Mouse (Mus musculus) spleen, adult 12 weeks (tissue): ENCODE measurements around the gene Ptgs1.

Experiments used
- DNase-seq: peaks from one replicate; pipeline ENCODE4 v3.0.0; 2022; ENCODE audit warnings: low spot score

The Ptgs1 gene

GRCm38 (mm10) chr2:36251156-36251555, 20.9 kb downstream of the Ptgs1 start:
- DNase-seq: no peak

- no peak for DNase-seq
Observed at GRCm38 (mm10) chr2:36252505-36252904, 22.3 kb downstream of the Ptgs1 start.

DNA sequence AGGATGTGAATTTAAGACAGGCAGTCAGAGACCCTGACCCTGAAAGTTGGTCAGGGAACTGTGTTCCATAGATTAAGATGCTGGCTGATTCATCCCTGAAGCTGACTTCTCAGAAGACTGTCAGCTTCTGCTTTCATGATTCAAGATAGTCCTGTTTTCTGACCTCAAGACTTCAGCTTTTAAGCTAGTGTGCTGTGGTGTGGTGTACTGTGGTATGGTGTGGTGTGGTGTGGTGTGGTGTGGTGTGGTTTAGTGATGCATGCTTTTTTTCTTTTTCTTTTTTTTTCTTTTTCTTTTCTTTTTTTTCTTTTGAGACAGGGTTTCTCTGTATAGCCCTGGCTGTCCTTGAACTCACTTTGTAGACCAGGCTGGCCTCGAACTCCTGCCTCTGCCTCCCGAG, 24.2 kb downstream of the Ptgs1 start:
- DNase-seq: no peak

GRCm38 (mm10) chr2:36256931-36257330, 26.7 kb downstream of the Ptgs1 start:
- DNase-seq: no peak

- no peak for DNase-seq
Observed at GRCm38 (mm10) chr2:36259382-36259781, 29.2 kb downstream of the Ptgs1 start.

DNA sequence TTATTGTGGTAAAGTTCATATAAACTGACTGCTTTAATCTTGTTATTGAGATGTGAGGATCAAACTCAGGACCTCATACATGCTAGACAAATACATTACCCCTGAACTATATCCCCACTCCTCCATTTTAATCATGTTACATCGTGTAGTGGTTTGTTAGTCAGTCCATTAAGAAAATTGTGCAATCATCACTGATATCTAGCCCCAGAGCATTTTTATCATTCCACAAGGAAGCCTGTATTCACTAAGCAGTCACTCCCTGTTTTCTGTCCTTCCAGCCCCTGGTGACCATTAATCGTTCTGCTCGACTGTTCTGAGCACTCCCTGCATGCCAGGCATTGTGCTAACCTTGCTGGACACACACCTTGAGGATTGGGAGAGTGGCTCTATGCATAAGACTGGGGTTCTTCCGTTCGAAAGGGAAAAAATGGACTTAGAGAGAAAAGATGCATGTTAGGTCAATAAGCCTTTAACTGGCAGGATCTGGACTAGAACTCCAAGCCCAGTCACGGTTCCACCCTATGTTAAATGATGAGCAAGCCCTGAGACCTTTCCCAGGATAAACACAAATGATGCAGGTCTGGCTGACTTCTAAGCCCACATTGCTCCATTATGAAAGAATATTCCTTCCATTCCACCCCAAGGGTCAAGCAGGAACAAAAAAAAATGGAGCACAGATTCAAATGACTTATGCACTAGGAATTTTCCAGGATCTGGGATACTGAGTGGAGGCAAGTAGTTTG, 29.7 kb downstream of the Ptgs1 start:
- DNase-seq: no peak

DNA sequence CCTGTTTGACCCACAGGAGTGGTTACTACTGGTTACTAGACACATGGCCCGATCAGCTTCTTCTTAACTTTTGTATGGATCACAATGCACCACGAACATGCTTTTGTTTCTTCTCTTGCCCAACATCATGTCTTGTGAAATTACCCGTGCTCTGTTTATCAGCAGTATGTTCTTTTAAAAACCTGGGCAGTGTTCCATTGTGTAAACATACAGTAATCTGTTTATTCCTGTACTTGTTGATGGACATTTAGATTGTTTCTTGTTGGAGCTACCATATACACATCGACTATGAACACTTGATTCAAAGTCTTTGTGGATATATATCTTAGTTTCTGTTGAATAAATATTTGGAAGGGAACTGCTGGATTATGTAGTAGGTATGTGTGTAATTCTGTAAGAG, 31.8 kb downstream of the Ptgs1 start:
- DNase-seq: no peak

DNA sequence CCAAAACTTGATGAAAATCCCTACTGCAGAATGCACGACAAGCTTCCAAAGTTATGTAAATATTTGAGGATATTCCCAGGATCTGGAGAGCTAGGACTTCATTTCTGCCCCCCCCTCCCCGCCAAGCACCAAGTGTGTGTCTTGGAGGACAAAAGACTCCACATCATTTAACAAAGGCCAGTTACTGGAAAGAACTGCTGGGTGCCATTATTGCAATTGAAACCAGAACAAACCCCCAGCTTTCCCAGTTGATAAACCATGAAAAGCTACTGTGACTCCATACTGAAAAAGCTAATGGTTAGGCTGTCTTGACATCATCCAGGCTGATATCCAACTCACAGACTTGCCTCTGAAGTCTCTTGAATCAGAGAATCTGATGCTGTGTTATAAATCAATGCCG, 39.2 kb downstream of the Ptgs1 start:
- DNase-seq: no peak

DNA sequence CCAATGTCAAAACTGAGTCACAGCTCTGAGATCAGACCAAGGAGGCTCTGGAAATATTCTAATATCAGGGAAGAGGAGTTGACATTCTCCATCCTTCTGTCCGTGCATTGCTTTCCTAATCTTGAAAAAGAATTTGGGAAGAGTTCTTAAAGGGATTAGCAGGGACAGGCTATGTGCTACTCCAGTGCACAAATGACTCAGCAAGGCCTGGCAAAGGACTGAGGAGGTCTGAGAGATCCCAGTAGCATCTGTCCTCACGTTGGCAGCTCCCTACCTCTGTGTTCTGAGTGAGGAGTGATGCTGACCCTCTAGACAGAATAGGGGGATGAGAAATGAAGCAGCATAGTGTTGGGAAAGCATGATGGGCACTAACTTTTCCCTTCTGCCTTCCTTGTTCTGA, 40.0 kb downstream of the Ptgs1 start:
- no peak for DNase-seq

DNA sequence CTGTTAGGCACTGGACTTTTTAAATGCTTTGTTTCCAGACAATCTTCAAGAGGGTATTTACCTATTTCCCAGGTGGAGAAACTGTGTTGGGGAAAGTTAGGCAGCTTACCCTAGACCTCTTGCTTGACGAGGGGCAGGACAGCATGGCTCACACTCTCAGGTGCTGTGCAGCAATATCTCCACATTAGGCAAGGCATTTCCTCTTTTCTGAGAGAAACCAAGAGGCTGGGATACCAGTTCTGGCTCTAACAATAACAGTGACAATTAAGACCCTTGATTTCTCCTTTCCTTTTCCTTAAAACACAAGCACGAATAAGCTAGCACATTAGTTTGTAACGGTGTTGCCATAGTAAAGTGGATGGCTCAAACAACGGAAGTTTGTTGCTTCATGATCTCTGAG, 40.9 kb downstream of the Ptgs1 start:
- no peak for DNase-seq

DNA sequence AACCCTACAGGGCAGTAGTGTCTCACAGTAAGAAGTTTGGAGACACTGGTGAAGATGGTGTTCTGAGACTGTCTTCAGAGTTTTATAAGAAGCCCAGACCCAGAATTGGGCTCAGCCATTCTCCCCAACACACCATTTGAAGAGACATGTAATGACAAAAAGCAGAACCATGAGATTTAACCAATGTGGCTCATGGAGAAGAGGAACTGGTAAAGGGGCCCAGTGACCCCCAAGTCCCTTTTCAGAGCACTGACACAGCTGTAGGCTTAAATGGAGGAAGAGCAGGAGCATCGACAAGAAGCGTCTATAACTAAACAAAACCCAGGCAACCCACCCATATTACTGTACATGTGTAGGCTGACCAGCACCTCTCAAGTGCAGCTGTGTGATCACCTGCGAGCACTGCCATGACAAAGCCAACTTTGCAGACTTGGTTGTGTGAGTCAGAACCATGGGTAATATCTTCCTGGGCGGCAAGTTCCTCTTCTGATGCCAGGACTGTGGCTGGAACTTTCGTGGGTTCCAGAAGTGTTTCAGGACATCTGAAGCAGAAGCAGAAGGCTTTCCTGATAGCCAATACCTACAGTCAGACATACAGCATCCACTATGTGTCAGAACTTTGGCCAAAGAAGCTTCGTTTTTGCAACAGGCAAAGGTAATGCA, 42.2 kb downstream of the Ptgs1 start:
- DNase-seq: no peak

- DNase-seq: no peak
Observed at GRCm38 (mm10) chr2:36276454-36276853, 46.2 kb downstream of the Ptgs1 start.

DNA sequence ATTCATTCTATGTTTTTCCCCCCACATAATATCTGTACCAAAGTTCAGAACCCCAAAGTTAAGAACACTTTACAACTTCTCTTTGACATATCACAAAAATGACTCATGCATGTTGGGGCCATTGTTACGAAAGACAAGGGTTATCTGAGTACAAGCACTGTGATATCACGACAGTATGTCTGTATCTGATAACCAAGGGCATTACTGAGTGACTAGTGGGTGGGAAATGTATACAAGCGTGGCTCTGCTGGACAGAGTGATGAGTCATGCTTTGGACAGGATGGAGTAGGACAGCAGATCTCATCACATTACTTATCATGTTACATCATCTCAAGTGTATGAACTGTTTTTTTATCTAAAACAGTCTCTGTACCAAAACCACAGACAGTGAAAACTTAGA, 48.5 kb downstream of the Ptgs1 start:
- DNase-seq: no peak

DNA sequence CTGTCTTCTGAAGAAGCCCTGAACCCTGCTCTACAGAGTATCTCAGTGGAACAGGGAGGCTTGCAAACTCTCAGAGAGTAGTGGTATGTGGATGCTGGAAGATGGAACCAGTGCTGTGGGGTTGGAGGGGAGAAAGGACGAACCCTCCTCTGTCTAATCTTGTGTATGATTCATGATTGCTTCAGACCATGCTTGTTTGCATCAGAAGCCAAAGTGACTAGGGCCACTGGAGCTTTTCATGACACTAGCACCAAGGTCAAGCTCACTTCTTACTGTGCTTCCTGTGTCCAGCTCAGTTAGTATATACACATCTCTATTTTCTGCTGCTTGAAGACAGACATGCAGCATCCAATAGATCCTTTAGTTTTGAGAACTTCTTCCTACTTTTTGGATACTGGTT, 50.9 kb downstream of the Ptgs1 start:
- DNase-seq: no peak

DNA sequence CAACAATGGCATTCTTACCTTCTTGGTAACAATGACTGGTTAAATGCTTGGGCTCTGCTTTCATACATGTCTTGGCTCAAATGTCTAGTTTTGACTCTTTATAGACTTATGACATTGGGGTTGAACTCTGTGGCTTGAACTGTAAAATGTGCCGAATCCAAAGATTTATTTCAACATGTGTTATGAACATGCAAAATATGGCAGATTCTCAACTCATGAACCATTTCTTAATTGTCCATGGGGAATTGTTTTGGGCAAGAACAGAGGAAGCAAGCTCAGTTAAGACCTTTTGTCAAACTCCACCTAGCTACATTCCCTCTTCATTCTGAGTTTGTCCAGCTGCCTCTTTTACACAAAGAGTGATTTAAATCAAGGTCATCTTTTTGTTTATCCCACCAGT, 52.1 kb downstream of the Ptgs1 start:
- DNase-seq: no peak
